Mouse (Mus musculus): ENCODE results near the gene Gm5726. TPM values are rescaled to one million over a fixed set of nuclear protein-coding genes. Genes with fewer than 3 reads are reported as not detected.
"Not testable (repeated sequence)": the region's sequence is repeated elsewhere in the genome, so short reads cannot be mapped to it uniquely, and the experiment has no call there.

The Gm5726 gene
- total RNA-seq (2021): not detected
- long read RNA-seq, experiment 1: 0 reads
- long read RNA-seq, experiment 2: 0 reads

DNA sequence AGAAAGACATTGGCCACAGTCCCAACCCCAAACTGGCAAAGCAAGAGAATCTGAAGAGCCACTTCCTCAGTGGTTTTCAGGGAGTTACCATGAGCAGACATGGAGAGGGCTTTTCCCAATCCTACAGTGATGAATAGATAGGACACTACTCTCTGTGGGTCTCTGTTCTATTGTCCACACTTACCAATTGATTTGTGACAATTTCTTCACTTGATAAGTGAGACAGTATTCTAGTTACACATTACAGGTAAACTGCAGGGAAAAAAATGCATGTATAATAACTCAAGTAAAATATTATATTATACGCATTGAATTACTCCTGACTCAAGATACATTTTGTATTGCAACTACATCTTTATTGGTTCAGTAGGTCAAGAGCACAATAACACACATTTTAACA is at the start of gene Gm5726:
Gm5726 (minus strand) TSS at position 101 of the 400 bp plus-strand sequence.
- intact Hi-C loops (cut with DNase I; ENCODE audit: low total_unique reads); DNase-seq: not testable (repeated sequence)

DNA sequence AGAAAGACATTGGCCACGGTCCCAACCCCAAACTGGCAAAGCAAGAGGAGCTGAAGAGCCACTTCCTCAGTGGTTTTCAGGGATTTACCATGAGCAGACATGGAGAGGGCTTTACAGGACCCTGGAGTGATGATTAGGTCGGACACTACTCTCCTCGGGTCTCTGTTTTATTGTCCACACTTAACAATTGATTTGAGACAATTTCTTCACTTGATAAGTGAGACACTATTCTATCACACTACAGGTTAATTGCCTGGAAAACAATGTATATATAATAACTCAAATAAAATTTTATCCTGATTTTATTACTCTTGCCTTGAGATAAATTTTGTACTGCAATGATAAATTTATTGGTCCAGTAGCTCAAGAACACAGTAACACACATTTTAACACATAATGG is 30.6 kb upstream of the Gm5726 start, which contains the start of gene Gm4141:
Gm4141 (minus strand) TSS at position 101 of the 400 bp plus-strand sequence.
- intact Hi-C loops (cut with DNase I; ENCODE audit: low total_unique reads); DNase-seq: not testable (repeated sequence)

DNA sequence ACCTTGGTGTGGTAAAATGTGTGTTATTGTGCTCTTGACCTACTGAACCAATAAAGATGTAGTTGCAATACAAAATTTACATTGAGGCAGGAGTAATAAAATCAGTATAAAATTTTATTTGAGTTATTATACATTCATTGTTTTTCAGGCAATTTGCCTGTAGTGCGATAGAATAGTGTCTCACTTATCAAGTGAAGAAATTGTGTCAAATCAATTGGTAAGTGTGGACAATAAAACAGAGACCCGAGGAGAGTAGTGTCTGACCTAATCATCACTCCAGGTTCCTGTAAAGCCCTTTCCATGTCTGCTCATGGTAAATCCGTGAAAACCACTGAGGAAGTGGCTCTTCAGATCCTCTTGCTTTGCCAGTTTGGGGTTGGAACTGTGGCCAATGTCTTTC is 12.0 kb downstream of the Gm5726 start, which contains the start of gene Vmn1r104:
Vmn1r104 (plus strand) TSS at position 301 of the 400 bp plus-strand sequence.
- DNase-seq; intact Hi-C loops (cut with DNase I; ENCODE audit: low total_unique reads): not testable (repeated sequence)

DNA sequence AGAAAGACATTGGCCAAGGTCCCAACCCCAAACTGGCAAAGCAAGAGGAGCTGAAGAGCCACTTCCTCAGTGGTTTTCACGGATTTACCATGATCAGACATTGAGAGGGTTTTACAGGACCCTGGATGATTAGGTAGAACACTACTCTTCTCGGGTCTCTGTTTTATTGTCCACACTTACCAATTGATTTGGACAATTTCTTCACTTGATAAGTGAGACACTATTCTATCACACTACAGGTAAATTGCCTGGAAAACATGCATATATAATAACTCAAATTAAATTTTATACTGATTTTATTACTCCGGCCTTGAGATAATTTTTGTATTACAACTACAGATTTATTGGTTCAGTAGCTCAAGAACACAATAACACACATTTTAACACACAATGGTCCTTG is 35.1 kb downstream of the Gm5726 start, which contains the start of gene Vmn1r103:
Vmn1r103 (minus strand) TSS at position 101 of the 400 bp plus-strand sequence.
- intact Hi-C loops (cut with DNase I; ENCODE audit: low total_unique reads); DNase-seq: not testable (repeated sequence)

Other genes with a start within 250 kb of the Gm5726 start
- gene Gm4133, start 211.7 kb downstream of the Gm5726 start, total RNA-seq (2021): not detected
- not detected for gene Gm5728, start 170.3 kb downstream of the Gm5726 start, total RNA-seq (2021)
- gene Vmn1r100, start 127.8 kb downstream of the Gm5726 start, total RNA-seq (2021): not detected
- not detected for gene Vmn1r101, start 103.2 kb downstream of the Gm5726 start, total RNA-seq (2021)
- gene Gm10670, start 70.8 kb downstream of the Gm5726 start, total RNA-seq (2021): not detected
- gene Vmn1r103, start 35.2 kb downstream of the Gm5726 start, total RNA-seq (2021): not detected
- gene Vmn1r104, start 11.9 kb downstream of the Gm5726 start, total RNA-seq (2021): not detected
- not detected for gene Gm4141, start 30.5 kb upstream of the Gm5726 start, total RNA-seq (2021)
- not detected for gene Gm4513, start 53.3 kb upstream of the Gm5726 start, total RNA-seq (2021)
- gene Vmn1r107, start 123.2 kb upstream of the Gm5726 start, total RNA-seq (2021): not detected
- not detected for gene Vmn1r111, start 157.5 kb upstream of the Gm5726 start, total RNA-seq (2021)
- gene Gm10668, start 184.9 kb upstream of the Gm5726 start, total RNA-seq (2021): not detected
- gene Vmn1r112, start 225.4 kb upstream of the Gm5726 start, total RNA-seq (2021): not detected
- gene Vmn1r113, start 241.5 kb upstream of the Gm5726 start, total RNA-seq (2021): not detected